Mouse (Mus musculus): ENCODE results near the gene Gfer.

DNA sequence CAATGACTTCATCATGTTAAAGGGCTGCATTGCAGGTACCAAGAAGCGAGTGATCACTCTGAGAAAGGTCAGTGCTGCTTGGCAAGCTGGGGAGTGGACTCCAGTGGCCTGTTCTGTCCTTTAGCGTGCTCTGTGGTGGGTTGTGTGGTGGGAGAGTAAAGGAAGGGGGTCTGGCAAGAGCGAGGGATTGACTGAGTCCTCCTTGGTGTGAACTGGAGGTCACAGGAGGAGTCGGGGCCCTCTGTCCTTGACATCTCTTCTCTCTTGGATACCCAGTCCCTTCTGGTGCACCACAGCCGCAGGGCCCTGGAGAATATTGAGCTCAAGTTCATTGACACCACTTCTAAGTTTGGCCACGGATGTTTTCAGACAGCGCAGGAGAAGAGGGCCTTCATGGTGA, 39.5 kb upstream of the Gfer start:
- TF ChIP-seq EP300 (IDR thresholded peaks at IDR 0.05; ENCODE audit: insufficient read depth, low read depth, low read length), result no peak
- no peak for TF ChIP-seq CTCF (IDR thresholded peaks at IDR 0.05)
